Mouse (Mus musculus) bone marrow, adult 2 months (tissue): Measurements from ENCODE around the gene Celsr1.

Experiments used
- CTCF ChIP-seq: fragments of 200-500 bp; IDR thresholded peaks from 2 replicates; pipeline ENCODE4 v1.5.1; 2011; ENCODE audit warnings: low read length, control low read depth; ENCODE audit not compliant: control insufficient read depth, insufficient read depth
- POLR2A ChIP-seq: fragments of 200-500 bp; IDR thresholded peaks from 2 replicates; pipeline ENCODE4 v1.6.1; 2011; ENCODE audit warnings: low read depth, mild to moderate bottlenecking, control low read depth, low read length, borderline replicate concordance; ENCODE audit not compliant: control insufficient read depth

- TF ChIP-seq CTCF: no peak
- no peak for TF ChIP-seq POLR2A
Observed at GRCm38 (mm10) chr15:85879498-85879895, 154.1 kb downstream of the Celsr1 start.
